Mouse (Mus musculus): ENCODE measurements around the gene Syap1.

- TF ChIP-seq POLR2A (IDR thresholded peaks at IDR 0.05; ENCODE audit: borderline replicate concordance, control insufficient read depth, low read depth, low read length) (no peak), CTCF (IDR thresholded peaks at IDR 0.05; ENCODE audit: control insufficient read depth, insufficient read depth, low read length) (no peak)
Observed at GRCm38 (mm10) chrX:162831036-162831435, 57.2 kb downstream of the Syap1 start.

All from bone marrow, adult 2 months (tissue).